Mouse (Mus musculus): ENCODE data around the gene Zfp628. TPM values are rescaled to one million over a fixed set of nuclear protein-coding genes. Genes with fewer than 3 reads are reported as not detected.
A peak's percentile ranks its signal among the peaks of the same experiment; 100 is the strongest.

Gene Zfp628
- polyA plus RNA-seq, 1 experiment from 2014 or later, result 2.1 TPM

- no peak for ATAC-seq (replicated peaks; ENCODE audit: insufficient number of reproducible peaks, insufficient read depth, low FRiP score, low read depth)
- Histone ChIP-seq H3K27ac (no peak overlapping the region), H3K4me2 (no peak overlapping the region), H3K4me1 (replicated peaks) (peaks cover 52% of the 10 kb centered on the region), H3K4me3 (no peak overlapping the region), H3K36me3 (peaks cover 36% of the 10 kb centered on the region), H3K9ac (no peak overlapping the region), H3K9me3 (replicated peaks) (no peaks in the 10 kb centered on the region), H3K27me3 (no peaks in the 10 kb centered on the region)
- WGBS, result 86% methylated on average over 21 of the region's 21 CpGs
Measured at GRCm38 (mm10) chr7:4919096-4919495, 4.1 kb downstream of the Zfp628 start.

- no peaks in the 10 kb centered on the region for H3K9me3 ChIP-seq (replicated peaks)
- H3K27ac ChIP-seq, result no peak overlapping the region
- peaks cover 54% of the 10 kb centered on the region for H3K4me1 ChIP-seq (replicated peaks)
- peaks cover 36% of the 10 kb centered on the region for H3K36me3 ChIP-seq
- H3K4me2 ChIP-seq, result no peak overlapping the region
- H3K27me3 ChIP-seq, result no peaks in the 10 kb centered on the region
- no peak overlapping the region for H3K9ac ChIP-seq
- no peak overlapping the region for H3K4me3 ChIP-seq
- no peak for ATAC-seq (replicated peaks; ENCODE audit: insufficient number of reproducible peaks, insufficient read depth, low FRiP score, low read depth)
- 88% methylated on average over 21 of the region's 21 CpGs for WGBS
Measured at GRCm38 (mm10) chr7:4919971-4920370, 5.0 kb downstream of the Zfp628 start.

- Histone ChIP-seq H3K27ac (peak overlapping the region; percentile 80), H3K4me2 (no peak overlapping the region), H3K4me3 (no peak overlapping the region), H3K9ac (no peak overlapping the region), H3K36me3 (peaks cover 36% of the 10 kb centered on the region), H3K4me1 (replicated peaks) (peaks cover 60% of the 10 kb centered on the region), H3K9me3 (replicated peaks) (no peaks in the 10 kb centered on the region), H3K27me3 (no peaks in the 10 kb centered on the region)
- 91% methylated on average over 19 of the region's 19 CpGs for WGBS
- no peak for ATAC-seq (replicated peaks; ENCODE audit: insufficient number of reproducible peaks, insufficient read depth, low FRiP score, low read depth)
Measured at GRCm38 (mm10) chr7:4920496-4920895, 5.5 kb downstream of the Zfp628 start.

GRCm38 (mm10) chr7:4920976-4921823, 6.2 kb downstream of the Zfp628 start:
- H3K4me2 ChIP-seq, result peak overlapping the region; percentile 36; the same call in 1 of the 2 replicates
- no peak overlapping the region for H3K4me3 ChIP-seq
- 37% methylated on average over 23 of the region's 23 CpGs for WGBS

GRCm38 (mm10) chr7:4921824-4922482, 6.9 kb downstream of the Zfp628 start, which contains the start of gene Nat14:
Gene Nat14, plus strand, starts transcription at chr7:4922028.
- H3K4me1 ChIP-seq (replicated peaks), result peaks cover 61% of the 10 kb centered on the region

More at GRCm38 (mm10) chr7:4920976-4921823, 6.2 kb downstream of the Zfp628 start:
- Histone ChIP-seq H3K9ac (peak overlapping the region; percentile 28), H3K9me3 (replicated peaks) (no peaks in the 10 kb centered on the region), H3K36me3 (peaks cover 36% of the 10 kb centered on the region), H3K4me1 (replicated peaks) (peaks cover 65% of the 10 kb centered on the region), H3K27ac (peak overlapping the region; percentile 80), H3K27me3 (no peaks in the 10 kb centered on the region)
- ATAC-seq (replicated peaks; ENCODE audit: insufficient number of reproducible peaks, insufficient read depth, low FRiP score, low read depth), result no peak

GRCm38 (mm10) chr7:4922508-4922907, 7.5 kb downstream of the Zfp628 start:
- peak overlapping the region; percentile 42 for H3K4me3 ChIP-seq
- H3K9me3 ChIP-seq (replicated peaks), result no peaks in the 10 kb centered on the region
- H3K36me3 ChIP-seq, result peaks cover 31% of the 10 kb centered on the region
- H3K27me3 ChIP-seq, result no peaks in the 10 kb centered on the region
- peaks cover 60% of the 10 kb centered on the region for H3K4me1 ChIP-seq (replicated peaks)
- peak overlapping the region; percentile 85 for H3K4me2 ChIP-seq
- H3K27ac ChIP-seq, result peak overlapping the region; percentile 56
- WGBS, result 1% methylated on average over 14 of the region's 14 CpGs
- ATAC-seq (replicated peaks; ENCODE audit: insufficient number of reproducible peaks, insufficient read depth, low FRiP score, low read depth), result peak; percentile 20; the same call in 1 of the 2 replicates
- peak overlapping the region; percentile 52 for H3K9ac ChIP-seq

More at GRCm38 (mm10) chr7:4921824-4922482, 6.9 kb downstream of the Zfp628 start, which contains the start of gene Nat14:
- Histone ChIP-seq H3K36me3 (peaks cover 36% of the 10 kb centered on the region), H3K27me3 (no peaks in the 10 kb centered on the region), H3K9me3 (replicated peaks) (no peaks in the 10 kb centered on the region), H3K4me3 (peak within 1 kb of the TSS; percentile 42), H3K27ac (peak within 1 kb of the TSS; percentile 80), H3K4me2 (peak within 1 kb of the TSS; percentile 85), H3K9ac (peak within 1 kb of the TSS; percentile 52)
- 25% methylated on average over 8 of the region's 8 CpGs for WGBS
- no peak for ATAC-seq (replicated peaks; ENCODE audit: insufficient number of reproducible peaks, insufficient read depth, low FRiP score, low read depth)

GRCm38 (mm10) chr7:4922931-4923565, 8.0 kb downstream of the Zfp628 start:
- H3K4me3 ChIP-seq, result peak overlapping the region; percentile 42
- peaks cover 27% of the 10 kb centered on the region for H3K36me3 ChIP-seq
- 2% methylated on average over 14 of the region's 14 CpGs for WGBS
- H3K4me1 ChIP-seq (replicated peaks), result peaks cover 60% of the 10 kb centered on the region
- no peaks in the 10 kb centered on the region for H3K9me3 ChIP-seq (replicated peaks)
- H3K4me2 ChIP-seq, result peak overlapping the region; percentile 85
- H3K27ac ChIP-seq, result peak overlapping the region; percentile 75
- peak overlapping the region; percentile 52 for H3K9ac ChIP-seq
- no peaks in the 10 kb centered on the region for H3K27me3 ChIP-seq
- ATAC-seq (replicated peaks; ENCODE audit: insufficient number of reproducible peaks, insufficient read depth, low FRiP score, low read depth), result no peak

GRCm38 (mm10) chr7:4923586-4924364, 8.8 kb downstream of the Zfp628 start:
- no peak for ATAC-seq (replicated peaks; ENCODE audit: insufficient number of reproducible peaks, insufficient read depth, low FRiP score, low read depth)
- WGBS, result 4% methylated on average over 37 of the region's 37 CpGs
- peaks cover 22% of the 10 kb centered on the region for H3K36me3 ChIP-seq
- no peaks in the 10 kb centered on the region for H3K27me3 ChIP-seq
- H3K9me3 ChIP-seq (replicated peaks), result no peaks in the 10 kb centered on the region
- peak overlapping the region; percentile 75 for H3K27ac ChIP-seq
- peak overlapping the region; percentile 8 for H3K9ac ChIP-seq
- H3K4me2 ChIP-seq, result peak overlapping the region; percentile 85
- peaks cover 60% of the 10 kb centered on the region for H3K4me1 ChIP-seq (replicated peaks)
- peak overlapping the region; percentile 42 for H3K4me3 ChIP-seq

- peak overlapping the region; percentile 75 for H3K27ac ChIP-seq
- no peaks in the 10 kb centered on the region for H3K9me3 ChIP-seq (replicated peaks)
- peaks cover 16% of the 10 kb centered on the region for H3K36me3 ChIP-seq
- peak overlapping the region; percentile 85 for H3K4me2 ChIP-seq
- H3K27me3 ChIP-seq, result no peaks in the 10 kb centered on the region
- peak overlapping the region; percentile 42; the same call in 1 of the 2 replicates for H3K4me3 ChIP-seq
- WGBS, result under 1% methylated on average over 4 of the region's 4 CpGs
- no peak overlapping the region for H3K9ac ChIP-seq
- ATAC-seq (replicated peaks; ENCODE audit: insufficient number of reproducible peaks, insufficient read depth, low FRiP score, low read depth), result no peak
- H3K4me1 ChIP-seq (replicated peaks), result peaks cover 60% of the 10 kb centered on the region
Measured at GRCm38 (mm10) chr7:4924483-4924882, 9.5 kb downstream of the Zfp628 start.

- Histone ChIP-seq H3K4me2 (no peak overlapping the region; the same call in 1 of the 2 replicates), H3K4me1 (replicated peaks) (peaks cover 60% of the 10 kb centered on the region), H3K9ac (no peak overlapping the region)
Measured at GRCm38 (mm10) chr7:4924891-4925301, 9.9 kb downstream of the Zfp628 start.

More at GRCm38 (mm10) chr7:4924891-4925301, 9.9 kb downstream of the Zfp628 start:
- peak; percentile 32 for ATAC-seq (replicated peaks; ENCODE audit: insufficient number of reproducible peaks, insufficient read depth, low FRiP score, low read depth)
- Histone ChIP-seq H3K27me3 (no peaks in the 10 kb centered on the region), H3K27ac (peak overlapping the region; percentile 75), H3K36me3 (peaks cover 11% of the 10 kb centered on the region), H3K9me3 (replicated peaks) (no peaks in the 10 kb centered on the region), H3K4me3 (no peak overlapping the region)
- 9% methylated on average over 4 of the region's 4 CpGs for WGBS
